In genomic region chr19:6277661-6278438, GRCm38 (mm10) we compare ENCODE assay signal across 8 mouse cellular contexts. TPM values are rescaled to one million over a fixed set of nuclear protein-coding genes. Genes with fewer than 3 reads are reported as not detected.
DNase-seq lines count a peak whose midpoint lies in the region; ATAC-seq and TF ChIP-seq lines count a peak whose summit lies in the region.

No protein-coding gene starts in this region.

- TF ChIP-seq CTCF in G1E (IDR thresholded peaks at IDR 0.05; ENCODE audit: low read depth, low read length) = no peak
- TF ChIP-seq CTCF in brain, embryonic 14.5 days (IDR thresholded peaks at IDR 0.05; ENCODE audit: borderline replicate concordance, extremely low read depth, insufficient read depth, insufficient read length) = no peak
- TF ChIP-seq CTCF in liver, embryonic 14.5 days (IDR thresholded peaks at IDR 0.05; ENCODE audit: low read depth) = no peak

- peaks cover 87% of the 10 kb centered on the region for H3K4me1 ChIP-seq in G1E (ENCODE audit: insufficient read depth, low read depth, low read length)
- H3K4me1 ChIP-seq in forebrain, embryonic 16.5 days (replicated peaks; ENCODE audit: control insufficient read depth, insufficient read depth, low read length) = peaks cover 37% of the 10 kb centered on the region
- H3K4me1 ChIP-seq in hindbrain, embryonic 15.5 days (replicated peaks) = peaks cover 43% of the 10 kb centered on the region
- H3K4me1 ChIP-seq in liver, embryonic 14.5 days (replicated peaks; ENCODE audit: control insufficient read depth in 2 of 2, insufficient read depth in 2 of 2, low read length in 1 of 2) = peaks cover 49 to 59% of the 10 kb centered on the region in 2 experiments

- peak; percentile 44 for DNase-seq in G1E (ENCODE audit: low spot score)
- peak; percentile 33 for DNase-seq in brain, embryonic 14.5 days (ENCODE audit: low read depth)
- DNase-seq in liver, embryonic 14.5 days (ENCODE audit: low read depth in 3 of 3, low spot score in 3 of 3) = peak in 1 of 3 experiments; percentile 70
- peak; percentile 40 for DNase-seq in neural tube, embryonic 10.5 days (ENCODE audit: extremely low spot score, low spot score)
- DNase-seq in urinary bladder, postnatal 4 days (ENCODE audit: low spot score in 2 of 2) = peak; percentile 76 to 77
- DNase-seq in thymus, postnatal 0 days (ENCODE audit: low spot score) = no peak

- peak overlapping the region; percentile 100 for H3K4me2 ChIP-seq in forebrain, embryonic 16.5 days (ENCODE audit: low read length)
- peak overlapping the region; percentile 93 for H3K4me2 ChIP-seq in hindbrain, embryonic 15.5 days
- H3K4me2 ChIP-seq in liver, embryonic 14.5 days (ENCODE audit: low read depth) = peak overlapping the region; percentile 97

- no peaks in the 10 kb centered on the region for H3K9me3 ChIP-seq in G1E (replicated peaks)
- H3K9me3 ChIP-seq in forebrain, embryonic 16.5 days (ENCODE audit: control insufficient read depth, low read length) = no peaks in the 10 kb centered on the region
- H3K9me3 ChIP-seq in hindbrain, embryonic 15.5 days = no peaks in the 10 kb centered on the region
- no peaks in the 10 kb centered on the region for H3K9me3 ChIP-seq in liver, embryonic 14.5 days (ENCODE audit: control insufficient read depth, low read length)

- 7% methylated on average over 10 of the region's 10 CpGs for WGBS in forebrain, embryonic 16.5 days
- WGBS in hindbrain, embryonic 15.5 days = 7% methylated on average over 10 of the region's 10 CpGs
- 9% methylated on average over 10 of the region's 10 CpGs for WGBS in liver, embryonic 14.5 days (ENCODE audit: insufficient replicate concordance)

- peak overlapping the region; percentile 89 for H3K9ac ChIP-seq in forebrain, embryonic 16.5 days (replicated peaks; ENCODE audit: low read depth, low read length)
- peak overlapping the region; percentile 85 for H3K9ac ChIP-seq in hindbrain, embryonic 15.5 days
- peak overlapping the region; percentile 80 for H3K9ac ChIP-seq in liver, embryonic 14.5 days (replicated peaks)

- no peak for ATAC-seq in G1E (ENCODE audit: extremely low read depth, insufficient number of reproducible peaks, low FRiP score, poor library complexity, severe bottlenecking)
- no peak for ATAC-seq in forebrain, embryonic 16.5 days
- no peak for ATAC-seq in hindbrain, embryonic 15.5 days (ENCODE audit: low FRiP score, low read depth)
- ATAC-seq in liver, embryonic 14.5 days (ENCODE audit: insufficient read depth) = peak; percentile 19

- TF ChIP-seq EP300 in liver, embryonic 14.5 days (IDR thresholded peaks at IDR 0.05; ENCODE audit: low read depth) = no peak

- H3K36me3 ChIP-seq in G1E (replicated peaks) = peaks cover 59% of the 10 kb centered on the region
- peaks cover 10% of the 10 kb centered on the region for H3K36me3 ChIP-seq in forebrain, embryonic 16.5 days (ENCODE audit: control insufficient read depth, insufficient read depth)
- peaks cover 19% of the 10 kb centered on the region for H3K36me3 ChIP-seq in hindbrain, embryonic 15.5 days
- peaks cover 35% of the 10 kb centered on the region for H3K36me3 ChIP-seq in liver, embryonic 14.5 days (replicated peaks; ENCODE audit: control insufficient read depth, insufficient read depth, low read depth)

- H3K27ac ChIP-seq in forebrain, embryonic 16.5 days (ENCODE audit: low read length) = peak overlapping the region; percentile 27; the same call in 1 of the 2 replicates
- peak overlapping the region; percentile 82; the same call in 1 of the 2 replicates for H3K27ac ChIP-seq in hindbrain, embryonic 15.5 days (replicated peaks)
- peak overlapping the region; percentile 64 for H3K27ac ChIP-seq in liver, embryonic 14.5 days

- TF ChIP-seq POLR2A in brain, embryonic 14.5 days (IDR thresholded peaks at IDR 0.05; ENCODE audit: borderline replicate concordance, extremely low read depth, insufficient read depth, insufficient read length, poor library complexity, severe bottlenecking) = no peak

- no peaks in the 10 kb centered on the region for H3K27me3 ChIP-seq in G1E (ENCODE audit: insufficient read depth, low read length)
- no peaks in the 10 kb centered on the region for H3K27me3 ChIP-seq in forebrain, embryonic 16.5 days (replicated peaks; ENCODE audit: control insufficient read depth, insufficient read depth, low read length)
- H3K27me3 ChIP-seq in hindbrain, embryonic 15.5 days = no peaks in the 10 kb centered on the region
- no peaks in the 10 kb centered on the region for H3K27me3 ChIP-seq in liver, embryonic 14.5 days (ENCODE audit: control insufficient read depth, insufficient read depth, low read length)

- peak overlapping the region; percentile 95 for H3K4me3 ChIP-seq in G1E (ENCODE audit: low read depth, low read length)
- peak overlapping the region; percentile 94 for H3K4me3 ChIP-seq in forebrain, embryonic 16.5 days (replicated peaks; ENCODE audit: low read length)
- H3K4me3 ChIP-seq in hindbrain, embryonic 15.5 days = peak overlapping the region; percentile 75
- H3K4me3 ChIP-seq in liver, embryonic 14.5 days (ENCODE audit: insufficient read depth in 1 of 2, low read depth in 2 of 2, low read length in 2 of 2) = peak overlapping the region; percentile 69 to 77

RNA-seq across cellular contexts. Expression of gene Ehd1, which starts 1.3 kb away (rescaled TPM):
- 18.0 and 18.7 TPM in 2 replicates for total RNA-seq in G1E (2014; fragmentation: Nextera tagmentation)
- total RNA-seq in G1E (2017) = 22.0 and 23.3 TPM in 2 replicates
- polyA plus RNA-seq in G1E (2012) = 132 and 135 TPM in 2 replicates
- 200 and 212 TPM in 2 replicates for polyA plus RNA-seq in brain, embryonic 14.5 days (2012; rRNA removed)
- polyA plus RNA-seq in forebrain, embryonic 16.5 days (2015; fragmentation: Nextera tagmentation; extraction: Ambion mirVana) = 105 and 106 TPM in 2 replicates
- 92.5 and 103 TPM in 2 replicates for polyA plus RNA-seq in hindbrain, embryonic 15.5 days (2015; fragmentation: Nextera tagmentation; extraction: Ambion mirVana)
- 65.3 and 81.6 TPM in 2 replicates for polyA plus RNA-seq in liver, embryonic 14.5 days (2012; rRNA removed)
- polyA plus RNA-seq in liver, embryonic 14.5 days (2014; fragmentation: Nextera tagmentation; extraction: Ambion mirVana) = 38.0 and 49.6 TPM in 2 replicates
- 29.5 and 29.9 TPM in 2 replicates for polyA plus RNA-seq in thymus, postnatal 0 days (2015; fragmentation: Nextera tagmentation; extraction: Ambion mirVana)

RNA-seq across cellular contexts. Expression of gene Cdc42bpg, which starts 28.4 kb away (rescaled TPM):
- total RNA-seq in G1E (2014; fragmentation: Nextera tagmentation) (5.0 and 7.6 TPM in 2 replicates), G1E (2017) (2.0 and 2.4 TPM in 2 replicates)
- 14.1 and 15.4 TPM in 2 replicates for polyA plus RNA-seq in G1E (2012)
- 4.4 and 6.5 TPM in 2 replicates for polyA plus RNA-seq in brain, embryonic 14.5 days (2012; rRNA removed)
- polyA plus RNA-seq in forebrain, embryonic 16.5 days (2015; fragmentation: Nextera tagmentation; extraction: Ambion mirVana) = 0.52 and 1.1 TPM in 2 replicates
- polyA plus RNA-seq in hindbrain, embryonic 15.5 days (2015; fragmentation: Nextera tagmentation; extraction: Ambion mirVana) = 0.36 and 0.38 TPM in 2 replicates
- polyA plus RNA-seq in liver, embryonic 14.5 days (2012; rRNA removed) = 2.0 and 2.1 TPM in 2 replicates
- polyA plus RNA-seq in liver, embryonic 14.5 days (2014; fragmentation: Nextera tagmentation; extraction: Ambion mirVana) = 0.32 and 0.33 TPM in 2 replicates
- polyA plus RNA-seq in thymus, postnatal 0 days (2015; fragmentation: Nextera tagmentation; extraction: Ambion mirVana) = 0.37 and 0.52 TPM in 2 replicates

RNA-seq across cellular contexts. Expression of gene Atg2a, which starts 36.4 kb away (rescaled TPM):
- 18.4 and 31.8 TPM in 2 replicates for total RNA-seq in G1E (2014; fragmentation: Nextera tagmentation)
- 7.0 and 9.4 TPM in 2 replicates for total RNA-seq in G1E (2017)
- 44.4 and 45.0 TPM in 2 replicates for polyA plus RNA-seq in G1E (2012)
- polyA plus RNA-seq in brain, embryonic 14.5 days (2012; rRNA removed) = 21.8 and 28.9 TPM in 2 replicates
- polyA plus RNA-seq in forebrain, embryonic 16.5 days (2015; fragmentation: Nextera tagmentation; extraction: Ambion mirVana) = 11.2 and 13.1 TPM in 2 replicates
- polyA plus RNA-seq in hindbrain, embryonic 15.5 days (2015; fragmentation: Nextera tagmentation; extraction: Ambion mirVana) = 13.3 and 16.1 TPM in 2 replicates
- 5.0 and 5.4 TPM in 2 replicates for polyA plus RNA-seq in liver, embryonic 14.5 days (2012; rRNA removed)
- 4.1 and 4.4 TPM in 2 replicates for polyA plus RNA-seq in liver, embryonic 14.5 days (2014; fragmentation: Nextera tagmentation; extraction: Ambion mirVana)
- polyA plus RNA-seq in thymus, postnatal 0 days (2015; fragmentation: Nextera tagmentation; extraction: Ambion mirVana) = 5.6 and 6.5 TPM in 2 replicates

RNA-seq across cellular contexts. Expression of gene Ppp2r5b, which starts 42.2 kb away (rescaled TPM):
- total RNA-seq in G1E (2014; fragmentation: Nextera tagmentation) (3.4 and 9.0 TPM in 2 replicates), G1E (2017) (5.6 and 6.0 TPM in 2 replicates)
- polyA plus RNA-seq in G1E (2012) = 7.1 and 8.9 TPM in 2 replicates
- 121 and 133 TPM in 2 replicates for polyA plus RNA-seq in brain, embryonic 14.5 days (2012; rRNA removed)
- polyA plus RNA-seq in forebrain, embryonic 16.5 days (2015; fragmentation: Nextera tagmentation; extraction: Ambion mirVana) = 106 and 117 TPM in 2 replicates
- 134 and 162 TPM in 2 replicates for polyA plus RNA-seq in hindbrain, embryonic 15.5 days (2015; fragmentation: Nextera tagmentation; extraction: Ambion mirVana)
- polyA plus RNA-seq in liver, embryonic 14.5 days (2012; rRNA removed) = 3.2 TPM in 2 replicates
- 2.4 and 2.5 TPM in 2 replicates for polyA plus RNA-seq in liver, embryonic 14.5 days (2014; fragmentation: Nextera tagmentation; extraction: Ambion mirVana)
- polyA plus RNA-seq in thymus, postnatal 0 days (2015; fragmentation: Nextera tagmentation; extraction: Ambion mirVana) = 8.9 TPM in 2 replicates

RNA-seq across cellular contexts. Expression of gene Gpha2, which starts 51.7 kb away (rescaled TPM):
- total RNA-seq in G1E (2014; fragmentation: Nextera tagmentation) (not detected in 2 replicates), G1E (2017) (not detected in 2 replicates)
- polyA plus RNA-seq in G1E (2012) = not detected in 2 replicates
- 0.22 TPM in 1 of 2 replicates, not detected in the other for polyA plus RNA-seq in brain, embryonic 14.5 days (2012; rRNA removed)
- polyA plus RNA-seq in forebrain, embryonic 16.5 days (2015; fragmentation: Nextera tagmentation; extraction: Ambion mirVana) = not detected in 2 replicates
- 0.56 TPM in 1 of 2 replicates, not detected in the other for polyA plus RNA-seq in hindbrain, embryonic 15.5 days (2015; fragmentation: Nextera tagmentation; extraction: Ambion mirVana)
- polyA plus RNA-seq in liver, embryonic 14.5 days (2012; rRNA removed) = not detected in 2 replicates
- polyA plus RNA-seq in liver, embryonic 14.5 days (2014; fragmentation: Nextera tagmentation; extraction: Ambion mirVana) = not detected in 2 replicates
- polyA plus RNA-seq in thymus, postnatal 0 days (2015; fragmentation: Nextera tagmentation; extraction: Ambion mirVana) = 3.6 and 4.0 TPM in 2 replicates

Comparison
In these comparisons a context has a peak if more than half of its experiments do, and no peak if none do; other contexts are left out.
1. H3K27ac ChIP-seq: peak in every context shown above with its lines; median percentile 82 in hindbrain, embryonic 15.5 days; 64 in liver, embryonic 14.5 days; 27 in forebrain, embryonic 16.5 days.